Mouse (Mus musculus) liver, embryonic 14.5 days (tissue): Measurements from ENCODE around the gene Gm45785. TPM values are rescaled to one million over a fixed set of nuclear protein-coding genes. Genes with fewer than 3 reads are reported as not detected.

Source experiments
- ATAC-seq: fragments of 200-750 bp; cut with Nextera tagmentation; 2 replicates; pipeline ENCODE4 v1.8.0; 2017; ENCODE audit warnings: moderate number of reproducible peaks, mild to moderate bottlenecking, moderate library complexity; ENCODE audit not compliant: insufficient read depth
- DNase-seq, 3 experiments: peaks; one replicate each; pipeline ENCODE4 v3.0.0-alpha.2; 2012 to 2013; ENCODE audit warnings: low read depth in 3 of 3, low spot score in 3 of 3
- H3K27ac ChIP-seq: fragments of 300-500 bp; sonication (generic); 2 replicates; pipeline ENCODE4 v1.5.1; 2014; ENCODE audit warnings: moderate library complexity, mild to moderate bottlenecking, control low read depth, inconsistent platforms
- H3K27me3 ChIP-seq: fragments of 300-500 bp; sonication (generic); 2 replicates; pipeline ENCODE4 v1.6.1; 2014; ENCODE audit warnings: mild to moderate bottlenecking, low read length, moderate library complexity; ENCODE audit not compliant: control insufficient read depth, insufficient read depth
- H3K36me3 ChIP-seq: fragments of 300-500 bp; sonication (generic); replicated peaks from 2 replicates; pipeline ENCODE4 v1.6.1; 2014; ENCODE audit warnings: low read depth; ENCODE audit not compliant: control insufficient read depth, insufficient read depth
- H3K4me1 ChIP-seq, 2 experiments: fragments of 200-500 bp in 1 of 2; fragments of 300-500 bp in 1 of 2; sonication (generic) in 1 of 2; replicated peaks; 2 replicates each; pipeline ENCODE4 v1.6.1; 2012 to 2014; ENCODE audit warnings: antibody characterized with exemption in 1 of 2, inconsistent platforms in 1 of 2, low read length in 1 of 2; ENCODE audit not compliant: control insufficient read depth in 2 of 2, insufficient read depth in 2 of 2
- H3K4me2 ChIP-seq: fragments of 300-500 bp; sonication (generic); 2 replicates; pipeline ENCODE4 v1.6.1; 2014; ENCODE audit warnings: low read depth, mild to moderate bottlenecking, control low read depth, moderate library complexity
- H3K4me3 ChIP-seq, 2 experiments: fragments of 200-500 bp in 1 of 2; fragments of 300-500 bp in 1 of 2; sonication (generic) in 1 of 2; 2 replicates each; pipeline ENCODE4 v1.5.1; 2012 to 2014; ENCODE audit warnings: low read depth in 2 of 2, low read length in 2 of 2, mild to moderate bottlenecking in 2 of 2, control low read depth in 1 of 2, inconsistent platforms in 1 of 2, moderate library complexity in 1 of 2; ENCODE audit not compliant: insufficient read depth in 1 of 2
- H3K9ac ChIP-seq: fragments of 300-500 bp; sonication (generic); replicated peaks from 2 replicates; pipeline ENCODE4 v1.6.1; 2014; ENCODE audit warnings: mild to moderate bottlenecking, control low read depth, moderate library complexity
- H3K9me3 ChIP-seq: fragments of 300-500 bp; sonication (generic); 2 replicates; pipeline ENCODE4 v1.6.1; 2016; ENCODE audit warnings: low read length, mixed read lengths; ENCODE audit not compliant: control insufficient read depth
- CTCF ChIP-seq: IDR thresholded peaks from 2 replicates; pipeline ENCODE4 v1.5.1; 2016; ENCODE audit warnings: antibody characterized with exemption, low read depth, control low read depth
- EP300 ChIP-seq: IDR thresholded peaks from 2 replicates; pipeline ENCODE4 v1.6.1; 2016; ENCODE audit warnings: antibody characterized with exemption, low read depth
- WGBS: fragments of 180-500 bp; shearing (Covaris S2); extraction: QIAGEN DNeasy Blood & Tissue Kit; methylation state at CpG from one replicate; pipeline ENCODE4 v1.1.7; 2014; ENCODE audit not compliant: insufficient replicate concordance; 5-methylcytosine and 5-hydroxymethylcytosine counted together
- polyA plus RNA-seq, 2 experiments: library from polyadenylated mRNA; depleted of rRNA in 1 of 2; stranded (reverse) in 1 of 2; unstranded in 1 of 2; fragments of >200 nt; fragmentation: Nextera tagmentation in 1 of 2; extraction: Ambion mirVana in 1 of 2; gene quantifications; 2 replicates each; pipeline versions ENCODE4 v1.2.1 to v1.2.3; 2012 to 2014

The Gm45785 gene
- polyA plus RNA-seq, 2 experiments = not detected

DNA sequence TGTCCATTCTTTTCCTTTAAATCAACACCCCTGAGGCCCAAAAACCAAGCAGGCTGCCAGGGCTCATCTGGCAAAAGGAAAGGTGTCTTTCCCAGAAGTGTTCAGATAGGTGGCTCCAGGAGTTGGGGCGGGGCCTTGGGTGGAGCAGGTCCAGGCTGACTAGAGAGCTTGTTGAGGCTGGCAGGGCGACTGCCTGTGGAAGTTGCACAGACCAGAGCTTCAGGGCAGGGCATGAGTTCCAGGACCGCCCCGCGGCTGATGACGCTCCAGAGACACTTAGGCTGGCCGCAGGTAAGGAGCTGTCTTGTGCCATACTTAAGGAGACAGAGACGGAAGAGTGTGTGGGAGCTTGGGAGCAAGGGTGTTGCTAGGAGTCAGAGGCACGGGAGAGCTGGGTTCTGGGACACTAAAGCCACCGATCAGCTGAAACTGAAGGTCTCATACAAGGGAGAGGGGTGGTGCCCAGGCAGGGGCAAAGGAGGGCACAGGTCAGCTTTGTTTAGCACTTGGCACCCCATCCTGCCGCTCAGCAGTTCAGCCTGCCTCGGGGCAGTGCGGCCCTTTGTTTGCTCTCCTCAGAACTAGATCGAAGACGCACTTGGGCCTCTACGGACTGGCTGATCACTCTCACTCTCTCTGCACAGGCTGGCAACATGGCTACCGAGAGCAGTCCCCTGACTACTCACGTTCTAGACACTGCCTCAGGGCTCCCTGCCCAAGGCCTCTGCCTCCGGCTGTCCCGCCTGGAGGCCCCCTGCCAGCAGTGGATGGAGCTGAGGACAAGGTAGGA, 21.0 kb downstream of the Gm45785 start, which contains the start of gene Urah:
Gene Urah (plus strand): TSS at position 51 of the 790 bp plus-strand sequence.
- no peaks in the 10 kb centered on the region; the same call in 1 of the 2 replicates for H3K27me3 ChIP-seq
- peaks cover 0 to 3% of the 10 kb centered on the region in 2 experiments; a peak in 1 of 4 replicates for H3K4me1 ChIP-seq
- ATAC-seq = peak; percentile 31; the same call in 1 of the 2 replicates
- H3K9me3 ChIP-seq = no peaks in the 10 kb centered on the region
- 45% methylated on average over 20 of the region's 20 CpGs for WGBS
- TF ChIP-seq CTCF (no peak), EP300 (no peak)
- H3K36me3 ChIP-seq = no peaks in the 10 kb centered on the region
- peak within 1 kb of the TSS; percentile 32 for H3K4me2 ChIP-seq
- no peak within 1 kb of the TSS for H3K9ac ChIP-seq
- H3K4me3 ChIP-seq = peak within 1 kb of the TSS in 1 of 2 experiments; percentile 5; a peak in 1 of 4 replicates
- no peak within 1 kb of the TSS for H3K27ac ChIP-seq
- DNase-seq = no peak

DNA sequence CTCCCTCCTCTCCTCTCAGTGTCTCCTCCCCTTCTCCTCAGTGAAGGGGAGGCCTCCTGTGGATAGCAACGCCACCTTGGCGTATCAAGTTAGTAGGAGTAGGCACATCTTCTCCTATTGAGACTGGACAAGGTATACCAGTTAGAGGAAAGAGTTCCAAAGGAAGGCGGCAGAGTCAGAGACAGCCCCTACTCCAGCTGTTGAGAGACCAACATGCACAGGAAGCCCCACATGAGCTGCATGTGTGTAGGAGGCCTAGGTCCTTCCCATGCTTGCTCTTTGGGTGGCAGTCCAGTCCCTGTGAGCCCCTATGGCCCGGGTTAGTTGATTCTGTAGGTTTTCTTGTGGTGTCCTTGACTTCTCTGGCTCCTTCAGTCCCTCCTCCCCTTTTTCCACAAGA, 22.8 kb downstream of the Gm45785 start:
- no peak overlapping the region for H3K9ac ChIP-seq
- no peak overlapping the region for H3K27ac ChIP-seq
- no peaks in the 10 kb centered on the region for H3K27me3 ChIP-seq
- DNase-seq (no peak), ATAC-seq (no peak)
- no peak overlapping the region for H3K4me3 ChIP-seq
- no peak overlapping the region for H3K4me2 ChIP-seq
- H3K4me1 ChIP-seq = peaks cover 0 to 3% of the 10 kb centered on the region in 2 experiments; a peak in 1 of 4 replicates
- TF ChIP-seq EP300 (no peak), CTCF (no peak)
- no peaks in the 10 kb centered on the region for H3K9me3 ChIP-seq
- 64% methylated on average over 4 of the region's 4 CpGs for WGBS
- H3K36me3 ChIP-seq = no peaks in the 10 kb centered on the region

DNA sequence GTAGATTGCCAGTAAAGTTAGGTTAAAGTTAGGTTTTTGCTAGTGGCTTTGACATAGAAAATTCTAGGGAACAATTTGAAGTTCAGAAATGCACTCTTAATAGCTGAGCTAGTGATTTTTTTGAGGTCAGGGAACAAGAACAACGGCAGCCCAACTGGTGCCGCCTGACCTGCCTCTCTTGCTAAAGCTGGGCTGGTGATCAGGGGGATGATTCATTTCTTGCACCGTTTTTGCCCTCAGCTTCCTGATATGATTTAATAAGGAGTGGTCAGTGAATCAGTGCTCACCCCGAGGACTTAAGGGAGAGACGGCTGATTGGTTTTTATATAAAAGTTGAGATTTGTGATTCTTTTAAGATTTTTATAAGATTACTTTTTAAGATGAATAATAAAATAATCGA, 24.7 kb downstream of the Gm45785 start:
- no peak for TF ChIP-seq EP300
- H3K9me3 ChIP-seq = no peaks in the 10 kb centered on the region
- no peak overlapping the region for H3K4me3 ChIP-seq
- H3K36me3 ChIP-seq = no peaks in the 10 kb centered on the region
- no peak overlapping the region for H3K27ac ChIP-seq
- 45% methylated on average over 6 of the region's 6 CpGs for WGBS
- H3K27me3 ChIP-seq = no peaks in the 10 kb centered on the region
- peaks cover 0 to 3% of the 10 kb centered on the region in 2 experiments; a peak in 1 of 4 replicates for H3K4me1 ChIP-seq
- ATAC-seq = no peak
- no peak overlapping the region for H3K9ac ChIP-seq
- DNase-seq = no peak
- H3K4me2 ChIP-seq = no peak overlapping the region

- DNase-seq = no peak
- WGBS = 24% methylated on average over 8 of the region's 8 CpGs
Measured at GRCm38 (mm10) chr7:140828171-140828881, 27.8 kb downstream of the Gm45785 start.

DNA sequence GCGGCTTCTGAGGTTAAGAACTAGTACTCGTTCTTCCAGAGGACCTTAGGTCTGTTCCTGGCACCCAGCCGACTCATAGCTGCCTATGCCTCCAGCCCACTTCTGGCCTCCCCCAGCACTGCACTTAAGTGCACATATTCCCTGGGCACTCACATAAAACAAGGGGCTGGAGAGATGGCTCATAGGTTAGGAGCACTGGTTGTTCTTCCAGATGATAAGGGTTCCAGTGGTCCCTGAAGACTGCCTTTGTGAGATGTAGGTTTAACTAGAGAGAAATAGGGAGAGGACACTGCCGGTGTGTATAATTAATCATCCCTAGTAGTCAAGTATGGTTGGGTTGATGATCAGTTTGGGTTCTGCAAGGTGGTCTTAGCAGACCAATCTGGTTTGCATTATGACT, 33.4 kb downstream of the Gm45785 start:
- H3K9ac ChIP-seq = no peak overlapping the region
- no peaks in the 10 kb centered on the region for H3K27me3 ChIP-seq
- no peaks in the 10 kb centered on the region for H3K9me3 ChIP-seq
- ATAC-seq (no peak), DNase-seq (no peak)
- 72% methylated on average over 4 of the region's 4 CpGs for WGBS
- no peak overlapping the region for H3K4me2 ChIP-seq
- TF ChIP-seq CTCF (no peak), EP300 (no peak)
- H3K27ac ChIP-seq = no peak overlapping the region
- no peaks in the 10 kb centered on the region for H3K4me1 ChIP-seq
- H3K36me3 ChIP-seq = no peaks in the 10 kb centered on the region
- no peak overlapping the region for H3K4me3 ChIP-seq

More at GRCm38 (mm10) chr7:140828171-140828881, 27.8 kb downstream of the Gm45785 start:
- no peaks in the 10 kb centered on the region for H3K27me3 ChIP-seq
- H3K9ac ChIP-seq = no peak overlapping the region
- no peaks in the 10 kb centered on the region for H3K9me3 ChIP-seq
- no peak for TF ChIP-seq EP300
- peak; percentile 40 for TF ChIP-seq CTCF
- H3K27ac ChIP-seq = no peak overlapping the region
- H3K36me3 ChIP-seq = no peaks in the 10 kb centered on the region
- H3K4me2 ChIP-seq = no peak overlapping the region; the same call in 1 of the 2 replicates
- no peak overlapping the region for H3K4me3 ChIP-seq
- ATAC-seq = no peak
- H3K4me1 ChIP-seq = no peaks in the 10 kb centered on the region
